Mouse (Mus musculus) spleen, adult 2 months (tissue): ENCODE measurements at regions not wholly inside any gene's neighbourhood (a gene's known extent, or its start where the extent isn't known, plus 50 kb on each side); places are given as distances from the start of the nearest gene placed in this dataset.

ENCODE experiments used
- DNase-seq, 2 experiments: peaks; one replicate each; pipeline versions ENCODE4 v3.0.0 to v3.0.0-alpha.2; 2012 to 2021; ENCODE audit warnings: low spot score in 2 of 2, low read depth in 1 of 2
- H3K27ac ChIP-seq: fragments of 200-500 bp; 2 replicates; pipeline ENCODE4 v1.5.1; 2012; ENCODE audit warnings: low read length, inconsistent platforms; ENCODE audit not compliant: insufficient read depth
- H3K27me3 ChIP-seq: fragments of 200-500 bp; 2 replicates; pipeline ENCODE4 v1.6.1; 2012; ENCODE audit warnings: mild to moderate bottlenecking, moderate library complexity, low read length, inconsistent platforms; ENCODE audit not compliant: control insufficient read depth, insufficient read depth
- H3K36me3 ChIP-seq: fragments of 200-500 bp; 2 replicates; pipeline ENCODE4 v1.6.1; 2012; ENCODE audit warnings: mild to moderate bottlenecking, low read length, inconsistent platforms; ENCODE audit not compliant: control insufficient read depth, insufficient read depth
- H3K4me1 ChIP-seq: fragments of 200-500 bp; 2 replicates; pipeline ENCODE4 v1.6.1; 2011; ENCODE audit warnings: inconsistent platforms; ENCODE audit not compliant: control insufficient read depth, insufficient read depth, insufficient read length
- H3K4me3 ChIP-seq: fragments of 200-500 bp; 2 replicates; pipeline ENCODE4 v1.5.1; 2011; ENCODE audit warnings: mild to moderate bottlenecking, inconsistent platforms; ENCODE audit not compliant: insufficient read depth, insufficient read length; ENCODE audit errors: extremely low read depth
- CTCF ChIP-seq: fragments of 200-500 bp; IDR thresholded peaks from 2 replicates; pipeline ENCODE4 v1.5.1; 2011; ENCODE audit warnings: mild to moderate bottlenecking, inconsistent platforms; ENCODE audit not compliant: insufficient read depth, insufficient read length, insufficient replicate concordance; ENCODE audit errors: extremely low read depth
- POLR2A ChIP-seq: fragments of 200-500 bp; IDR thresholded peaks from 2 replicates; pipeline ENCODE4 v1.6.1; 2011; ENCODE audit warnings: low read depth, low read length, inconsistent platforms
- WGBS: fragments of 180-500 bp; shearing (Covaris S2); methylation state at CpG from one replicate; pipeline ENCODE4 v1.1.7; 2018; 5-methylcytosine and 5-hydroxymethylcytosine counted together

GRCm38 (mm10) chr11:24397710-24398109 is 319.9 kb downstream of the Bcl11a start:
- no peaks in the 10 kb centered on the region for H3K27me3 ChIP-seq
- 71% methylated on average over 1 of the region's 1 CpGs for WGBS
- no peak overlapping the region for H3K27ac ChIP-seq
- no peak for DNase-seq
- no peaks in the 10 kb centered on the region for H3K36me3 ChIP-seq
- no peak overlapping the region for H3K4me3 ChIP-seq
- no peak for TF ChIP-seq POLR2A
- no peaks in the 10 kb centered on the region; the same call in 1 of the 2 replicates for H3K4me1 ChIP-seq

GRCm38 (mm10) chr11:24401151-24401550 is 323.3 kb downstream of the Bcl11a start:
- TF ChIP-seq CTCF (no peak), POLR2A (no peak)
- no peaks in the 10 kb centered on the region for H3K36me3 ChIP-seq

GRCm38 (mm10) chr11:24402127-24402526 is 324.3 kb downstream of the Bcl11a start:
- no peak for DNase-seq
- no peaks in the 10 kb centered on the region for H3K36me3 ChIP-seq
- H3K4me3 ChIP-seq: no peak overlapping the region
- H3K27me3 ChIP-seq: no peaks in the 10 kb centered on the region
- TF ChIP-seq POLR2A: no peak
- TF ChIP-seq CTCF: no peak
- no peaks in the 10 kb centered on the region; the same call in 1 of the 2 replicates for H3K4me1 ChIP-seq
- H3K27ac ChIP-seq: no peak overlapping the region
- 42% methylated on average over 3 of the region's 3 CpGs for WGBS

More at GRCm38 (mm10) chr11:24401151-24401550, 323.3 kb downstream of the Bcl11a start:
- 87% methylated on average over 3 of the region's 3 CpGs for WGBS
- no peaks in the 10 kb centered on the region; the same call in 1 of the 2 replicates for H3K4me1 ChIP-seq
- DNase-seq: no peak
- H3K27me3 ChIP-seq: no peaks in the 10 kb centered on the region
- no peak overlapping the region for H3K27ac ChIP-seq
- H3K4me3 ChIP-seq: no peak overlapping the region

- peak in 1 of 2 experiments; percentile 2 for DNase-seq
- H3K27me3 ChIP-seq: no peaks in the 10 kb centered on the region
Measured at GRCm38 (mm10) chr11:24414804-24415203, 336.9 kb downstream of the Bcl11a start.

GRCm38 (mm10) chr11:24422066-24422775 is 344.4 kb downstream of the Bcl11a start:
- no peaks in the 10 kb centered on the region for H3K4me1 ChIP-seq
- TF ChIP-seq CTCF (no peak), POLR2A (no peak)
- 89% methylated on average over 10 of the region's 10 CpGs for WGBS
- H3K36me3 ChIP-seq: no peaks in the 10 kb centered on the region
- DNase-seq: no peak
- no peaks in the 10 kb centered on the region for H3K27me3 ChIP-seq
- no peak overlapping the region for H3K4me3 ChIP-seq
- no peak overlapping the region for H3K27ac ChIP-seq

More at GRCm38 (mm10) chr11:24414804-24415203, 336.9 kb downstream of the Bcl11a start:
- Histone ChIP-seq H3K36me3 (no peaks in the 10 kb centered on the region), H3K4me3 (no peak overlapping the region), H3K4me1 (no peaks in the 10 kb centered on the region), H3K27ac (no peak overlapping the region)
- no peak for TF ChIP-seq POLR2A
- TF ChIP-seq CTCF: no peak

GRCm38 (mm10) chr11:24423278-24423677 is 345.4 kb downstream of the Bcl11a start:
- Histone ChIP-seq H3K4me3 (no peak overlapping the region), H3K27ac (no peak overlapping the region), H3K27me3 (no peaks in the 10 kb centered on the region), H3K36me3 (no peaks in the 10 kb centered on the region), H3K4me1 (no peaks in the 10 kb centered on the region)
- no peak for TF ChIP-seq POLR2A
- no peak for TF ChIP-seq CTCF
- DNase-seq: no peak
- 55% methylated on average over 6 of the region's 6 CpGs for whole genome bisulfite sequencing

GRCm38 (mm10) chr11:24426995-24427883 is 349.4 kb downstream of the Bcl11a start:
- 85% methylated on average over 5 of the region's 5 CpGs for WGBS
- H3K4me1 ChIP-seq: no peaks in the 10 kb centered on the region
- TF ChIP-seq CTCF (no peak), POLR2A (no peak)

More at GRCm38 (mm10) chr11:24426995-24427883, 349.4 kb downstream of the Bcl11a start:
- H3K27me3 ChIP-seq: no peaks in the 10 kb centered on the region
- no peak overlapping the region for H3K27ac ChIP-seq
- no peaks in the 10 kb centered on the region for H3K36me3 ChIP-seq
- no peak overlapping the region for H3K4me3 ChIP-seq
- no peak for DNase-seq
